Mouse (Mus musculus) hindbrain, embryonic 11.5 days (tissue): ENCODE data around the gene Prrc2b. TPM values are rescaled to one million over a fixed set of nuclear protein-coding genes. Genes with fewer than 3 reads are reported as not detected.

Source experiments
- ATAC-seq: fragments of 200-750 bp; cut with Nextera tagmentation; 2 replicates; pipeline ENCODE4 v1.8.0; 2017; ENCODE audit warnings: mild to moderate bottlenecking, moderate TSS enrichment, moderate library complexity; ENCODE audit not compliant: low FRiP score
- DNase-seq: peaks from one replicate; pipeline ENCODE4 v3.0.0-alpha.2; 2015; ENCODE audit warnings: low spot score
- H3K27ac ChIP-seq: fragments of 300-500 bp; sonication (generic); 2 replicates; pipeline ENCODE4 v1.5.1; 2014; ENCODE audit warnings: mild to moderate bottlenecking, low read depth, low read length
- H3K27me3 ChIP-seq: fragments of 300-500 bp; sonication (generic); 2 replicates; pipeline ENCODE4 v1.6.1; 2014; ENCODE audit warnings: mild to moderate bottlenecking, low read length, moderate library complexity, mixed read lengths; ENCODE audit not compliant: control insufficient read depth, insufficient read depth
- H3K36me3 ChIP-seq: fragments of 300-500 bp; sonication (generic); 2 replicates; pipeline ENCODE4 v1.6.1; 2014; ENCODE audit warnings: mild to moderate bottlenecking, low read length, moderate library complexity, mixed read lengths; ENCODE audit not compliant: control insufficient read depth, insufficient read depth
- H3K4me1 ChIP-seq: fragments of 300-500 bp; sonication (generic); replicated peaks from 2 replicates; pipeline ENCODE4 v1.6.1; 2014; ENCODE audit warnings: low read length, mixed read lengths; ENCODE audit not compliant: control insufficient read depth, insufficient read depth
- H3K4me2 ChIP-seq: fragments of 300-500 bp; sonication (generic); replicated peaks from 2 replicates; pipeline ENCODE4 v1.6.1; 2014; ENCODE audit warnings: mild to moderate bottlenecking, low read depth, low read length
- H3K4me3 ChIP-seq: fragments of 300-500 bp; sonication (generic); 2 replicates; pipeline ENCODE4 v1.5.1; 2014; ENCODE audit warnings: low read depth, low read length
- H3K9ac ChIP-seq: fragments of 300-500 bp; sonication (generic); 2 replicates; pipeline ENCODE4 v1.6.1; 2014; ENCODE audit warnings: low read depth, low read length
- H3K9me3 ChIP-seq: fragments of 300-500 bp; sonication (generic); 2 replicates; pipeline ENCODE4 v1.6.1; 2016; ENCODE audit warnings: low read length; ENCODE audit not compliant: control insufficient read depth
- WGBS: fragments of 180-500 bp; shearing (Covaris S2); extraction: QIAGEN DNeasy Blood & Tissue Kit; methylation state at CpG from one replicate; pipeline ENCODE4 v1.1.7; 2014; 5-methylcytosine and 5-hydroxymethylcytosine counted together
- polyA plus RNA-seq: library from polyadenylated mRNA; unstranded; fragments of >200 nt; fragmentation: Nextera tagmentation; extraction: Ambion mirVana; gene quantifications from 2 replicates; pipeline ENCODE4 v1.2.1, GENCODE M21; 2014

Gene Prrc2b
- polyA plus RNA-seq, 1 experiment from 2014 or later, result 69.0 TPM

- H3K27ac ChIP-seq, result no peak overlapping the region
- H3K9me3 ChIP-seq, result no peaks in the 10 kb centered on the region
- DNase-seq (no peak), ATAC-seq (no peak)
- peaks cover 48% of the 10 kb centered on the region for H3K36me3 ChIP-seq
- WGBS, result 92% methylated on average over 8 of the region's 8 CpGs
- no peaks in the 10 kb centered on the region for H3K27me3 ChIP-seq
- H3K4me2 ChIP-seq, result no peak overlapping the region
- H3K9ac ChIP-seq, result no peak overlapping the region
- no peaks in the 10 kb centered on the region for H3K4me1 ChIP-seq
- H3K4me3 ChIP-seq, result no peak overlapping the region
These were observed 60.8 kb downstream of the Prrc2b start for GRCm38 (mm10) chr2:32211689-32212088.

- Histone ChIP-seq H3K27me3 (no peaks in the 10 kb centered on the region), H3K9ac (no peak overlapping the region), H3K9me3 (no peaks in the 10 kb centered on the region), H3K4me2 (no peak overlapping the region), H3K36me3 (peaks cover 51% of the 10 kb centered on the region), H3K27ac (no peak overlapping the region), H3K4me1 (no peaks in the 10 kb centered on the region), H3K4me3 (no peak overlapping the region)
- no peak for ATAC-seq
- DNase-seq, result no peak
- 89% methylated on average over 10 of the region's 10 CpGs for WGBS
These were observed 62.1 kb downstream of the Prrc2b start for GRCm38 (mm10) chr2:32213000-32213399.

DNA sequence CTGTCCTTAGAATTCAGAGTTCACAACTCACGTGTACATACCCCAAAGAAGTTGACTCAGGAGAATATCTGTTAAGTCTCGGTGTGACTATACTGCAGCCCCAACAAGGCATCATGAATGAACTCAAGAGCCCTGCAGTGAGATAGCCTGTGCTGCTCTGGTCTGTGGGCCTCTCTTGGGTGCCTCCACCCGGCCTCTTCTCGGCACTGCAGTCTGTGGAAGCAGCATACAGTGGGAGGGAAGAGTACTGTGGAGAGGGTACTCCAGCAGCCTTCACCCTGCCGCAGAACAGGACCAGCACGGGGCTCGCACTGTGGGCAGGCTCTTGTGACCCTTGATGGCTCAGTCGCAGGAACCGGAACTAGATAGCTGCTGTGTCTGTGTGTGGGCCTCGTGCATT lies 64.7 kb downstream of the Prrc2b start:
- no peaks in the 10 kb centered on the region for H3K9me3 ChIP-seq
- no peaks in the 10 kb centered on the region for H3K4me1 ChIP-seq
- 96% methylated on average over 10 of the region's 10 CpGs for WGBS
- ATAC-seq (no peak), DNase-seq (no peak)
- H3K27ac ChIP-seq, result no peak overlapping the region
- peaks cover 53% of the 10 kb centered on the region for H3K36me3 ChIP-seq
- no peak overlapping the region for H3K4me3 ChIP-seq
- H3K4me2 ChIP-seq, result no peak overlapping the region
- no peak overlapping the region for H3K9ac ChIP-seq
- H3K27me3 ChIP-seq, result no peaks in the 10 kb centered on the region

GRCm38 (mm10) chr2:32216506-32216905 lies 65.6 kb downstream of the Prrc2b start:
- H3K4me2 ChIP-seq, result no peak overlapping the region
- ATAC-seq, result no peak
- H3K9me3 ChIP-seq, result no peaks in the 10 kb centered on the region
- H3K27me3 ChIP-seq, result no peaks in the 10 kb centered on the region
- H3K36me3 ChIP-seq, result peaks cover 57% of the 10 kb centered on the region
- no peak overlapping the region for H3K9ac ChIP-seq
- no peak overlapping the region for H3K4me3 ChIP-seq
- H3K27ac ChIP-seq, result no peak overlapping the region
- no peak for DNase-seq
- no peaks in the 10 kb centered on the region for H3K4me1 ChIP-seq
- WGBS, result 95% methylated on average over 10 of the region's 10 CpGs

DNA sequence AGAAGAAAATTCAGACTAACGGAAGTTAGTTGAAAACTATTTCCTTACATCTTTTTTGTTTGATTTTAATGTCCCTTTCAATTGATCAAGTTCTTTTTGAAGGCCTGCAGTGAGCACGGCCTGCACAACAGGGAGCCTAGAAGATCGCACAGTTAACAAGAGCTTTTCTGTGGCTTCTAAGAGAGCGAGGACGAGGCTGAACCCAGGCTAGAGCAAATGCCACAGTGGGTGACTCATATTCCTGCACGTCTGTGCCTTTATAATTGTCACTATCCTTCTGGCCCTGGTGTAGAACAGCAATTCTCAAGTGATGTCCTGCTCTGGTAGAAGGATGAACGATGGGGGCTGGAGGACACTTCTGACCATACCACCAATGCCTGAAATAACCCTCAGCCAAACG lies 66.8 kb downstream of the Prrc2b start:
- Histone ChIP-seq H3K27me3 (no peaks in the 10 kb centered on the region), H3K9me3 (no peaks in the 10 kb centered on the region), H3K36me3 (peaks cover 55% of the 10 kb centered on the region), H3K4me1 (no peaks in the 10 kb centered on the region), H3K9ac (no peak overlapping the region), H3K4me2 (no peak overlapping the region), H3K27ac (no peak overlapping the region), H3K4me3 (no peak overlapping the region)
- ATAC-seq (no peak), DNase-seq (no peak)
- WGBS, result 92% methylated on average over 8 of the region's 8 CpGs

- Histone ChIP-seq H3K36me3 (peaks cover 56% of the 10 kb centered on the region), H3K9ac (no peak overlapping the region), H3K9me3 (no peaks in the 10 kb centered on the region), H3K4me2 (no peak overlapping the region), H3K4me3 (no peak overlapping the region), H3K4me1 (no peaks in the 10 kb centered on the region), H3K27me3 (no peaks in the 10 kb centered on the region), H3K27ac (no peak overlapping the region)
- ATAC-seq, result no peak
- 96% methylated on average over 5 of the region's 5 CpGs for WGBS
- no peak for DNase-seq
These were observed 67.2 kb downstream of the Prrc2b start for GRCm38 (mm10) chr2:32218113-32218512.

- 85% methylated on average over 11 of the region's 11 CpGs for WGBS
- H3K27me3 ChIP-seq, result no peaks in the 10 kb centered on the region
- peaks cover 59% of the 10 kb centered on the region for H3K36me3 ChIP-seq
- no peak overlapping the region for H3K27ac ChIP-seq
- DNase-seq (no peak), ATAC-seq (no peak)
- H3K9me3 ChIP-seq, result no peaks in the 10 kb centered on the region
- H3K4me3 ChIP-seq, result no peak overlapping the region
- H3K4me1 ChIP-seq, result no peaks in the 10 kb centered on the region
- H3K4me2 ChIP-seq, result no peak overlapping the region
- no peak overlapping the region for H3K9ac ChIP-seq
These were observed 67.9 kb downstream of the Prrc2b start for GRCm38 (mm10) chr2:32218541-32219334.

GRCm38 (mm10) chr2:32219501-32219900 lies 68.6 kb downstream of the Prrc2b start:
- 92% methylated on average over 14 of the region's 14 CpGs for WGBS
- H3K9ac ChIP-seq, result no peak overlapping the region
- DNase-seq, result no peak
- no peaks in the 10 kb centered on the region for H3K9me3 ChIP-seq
- ATAC-seq, result no peak
- H3K4me2 ChIP-seq, result no peak overlapping the region
- no peaks in the 10 kb centered on the region for H3K27me3 ChIP-seq
- H3K4me1 ChIP-seq, result no peaks in the 10 kb centered on the region
- peaks cover 61% of the 10 kb centered on the region for H3K36me3 ChIP-seq
- H3K4me3 ChIP-seq, result no peak overlapping the region
- H3K27ac ChIP-seq, result no peak overlapping the region

- Histone ChIP-seq H3K4me2 (no peak overlapping the region), H3K4me3 (no peak overlapping the region), H3K36me3 (peaks cover 59% of the 10 kb centered on the region), H3K4me1 (no peaks in the 10 kb centered on the region), H3K9ac (no peak overlapping the region), H3K27ac (no peak overlapping the region), H3K27me3 (no peaks in the 10 kb centered on the region), H3K9me3 (no peaks in the 10 kb centered on the region)
- DNase-seq, result no peak
- 90% methylated on average over 6 of the region's 6 CpGs for WGBS
- no peak for ATAC-seq
These were observed 69.1 kb downstream of the Prrc2b start for GRCm38 (mm10) chr2:32220021-32220420.
